Mouse (Mus musculus) heart, adult 10 weeks (tissue): Measurements from ENCODE around the gene Dip2b. TPM values are rescaled to one million over a fixed set of nuclear protein-coding genes. Genes with fewer than 3 reads are reported as not detected.

Experiments used
- polyA plus RNA-seq: library from polyadenylated mRNA; stranded (reverse); fragments of 350-450 nt; fragmentation: Illumina TruSeq; extraction: RNeasy Lipid Tissue Mini Kit (QIAGEN cat#74804); gene quantifications from one replicate; pipeline ENCODE4 v1.2.3, GENCODE M21; 2014; ENCODE audit warnings: low read depth, low replicate concordance

Gene Dip2b
- polyA plus RNA-seq: 9.5 TPM

GRCm38 (mm10) chr15:100038470-100038971 lies at the start of gene Dip2b:
Gene Dip2b (plus strand): TSS chr15:100038664.

GRCm38 (mm10) chr15:100227663-100228534 lies 189.4 kb downstream of the Dip2b start, which contains the start of gene Atf1:
Gene Atf1 (plus strand): TSS chr15:100227819.

Other genes starting within 250 kb of the Dip2b start
- 18.0 TPM for gene Lima1, start 163.2 kb upstream of the Dip2b start, polyA plus RNA-seq
- gene Fam186a, start 71.6 kb upstream of the Dip2b start, polyA plus RNA-seq: 0.16 TPM
- gene Larp4, start 68.6 kb upstream of the Dip2b start, polyA plus RNA-seq: 25.0 TPM
- 48.5 TPM for gene Atf1, start 189.2 kb downstream of the Dip2b start, polyA plus RNA-seq
- not detected for gene Tmprss12, start 242.2 kb downstream of the Dip2b start, polyA plus RNA-seq